In genomic region chr13:37091620-37092019, GRCm38 (mm10) we compare ENCODE assay signal across 21 mouse cellular contexts.
"Had no signal": no experiment of that assay in that cellular context is flagged by ENCODE, and none has a peak within 500 bp of the region (broad histone marks: within the 10 kb centered on the region; RNA-seq: fewer than 3 reads in every experiment).

No protein-coding gene starts in this region.

- H3K4me2 ChIP-seq: liver, embryonic 15.5 days; lung, embryonic 15.5 days; midbrain, embryonic 11.5 days; midbrain, embryonic 13.5 days; midbrain, embryonic 15.5 days; neural tube, embryonic 13.5 days; neural tube, embryonic 15.5 days; stomach, embryonic 15.5 days had no signal

- H3K9me3 ChIP-seq: liver, embryonic 15.5 days; lung, embryonic 15.5 days; midbrain, embryonic 13.5 days; midbrain, embryonic 15.5 days; neural tube, embryonic 13.5 days; neural tube, embryonic 15.5 days; stomach, embryonic 15.5 days had no signal

- ATAC-seq: liver, postnatal 0 days; lung, postnatal 0 days; midbrain, embryonic 13.5 days; midbrain, embryonic 15.5 days had no signal

- H3K9ac ChIP-seq: liver, embryonic 15.5 days; liver, postnatal 0 days; lung, embryonic 15.5 days; midbrain, embryonic 13.5 days; midbrain, embryonic 15.5 days; neural tube, embryonic 13.5 days; neural tube, embryonic 15.5 days; stomach, embryonic 15.5 days had no signal

- H3K4me1 ChIP-seq: liver, embryonic 15.5 days; lung, embryonic 15.5 days; midbrain, embryonic 15.5 days; neural tube, embryonic 15.5 days; stomach, embryonic 15.5 days had no signal

- H3K4me3 ChIP-seq: liver, embryonic 15.5 days; lung, embryonic 15.5 days; megakaryocyte, embryonic 14.5 days; midbrain, embryonic 13.5 days; midbrain, embryonic 15.5 days; neural tube, embryonic 13.5 days; neural tube, embryonic 15.5 days; stomach, embryonic 15.5 days had no signal

- H3K36me3 ChIP-seq: liver, embryonic 15.5 days; lung, embryonic 15.5 days; midbrain, embryonic 13.5 days; midbrain, embryonic 15.5 days; neural tube, embryonic 13.5 days; neural tube, embryonic 15.5 days; stomach, embryonic 15.5 days had no signal

- H3K27ac ChIP-seq: liver, embryonic 15.5 days; lung, embryonic 15.5 days; macrophage; midbrain, embryonic 13.5 days; midbrain, embryonic 15.5 days; neural tube, embryonic 13.5 days; neural tube, embryonic 15.5 days; stomach, embryonic 15.5 days; stomach, postnatal 0 days had no signal

- H3K27me3 ChIP-seq: liver, embryonic 15.5 days; lung, embryonic 15.5 days; megakaryocyte, embryonic 14.5 days; midbrain, embryonic 13.5 days; midbrain, embryonic 15.5 days; neural tube, embryonic 13.5 days; neural tube, embryonic 15.5 days; stomach, embryonic 15.5 days had no signal

- DNase-seq: liver, postnatal 0 days; lung, adult 2 months; lung, postnatal 14 days; lung, postnatal 36 days; retina, postnatal 1 day; right cerebral cortex, adult 18-20 months; thymus, adult 2 months; thymus, postnatal 25 days; thymus, postnatal 4 days had no signal
